18 mouse cellular contexts compared by ENCODE assay signal in genomic region chr8:125667248-125667647, GRCm38 (mm10). TPM values are rescaled to one million over a fixed set of nuclear protein-coding genes. Genes with fewer than 3 reads are reported as not detected.
DNase-seq lines count a peak whose midpoint lies in the region; ATAC-seq and TF ChIP-seq lines count a peak whose summit lies in the region.
"Had no signal": no experiment of that assay in that cellular context is flagged by ENCODE, and none has a peak within 500 bp of the region (broad histone marks: within the 10 kb centered on the region; RNA-seq: fewer than 3 reads in every experiment).

No protein-coding gene starts in this region.

- H3K4me1 ChIP-seq in heart, embryonic 12.5 days (replicated peaks): peaks cover 43% of the 10 kb centered on the region
- peaks cover 9% of the 10 kb centered on the region for H3K4me1 ChIP-seq in hindbrain, postnatal 0 days (ENCODE audit: insufficient read depth, low read length)
- H3K4me1 ChIP-seq in intestine, postnatal 0 days (replicated peaks; ENCODE audit: control insufficient read depth, insufficient read depth, low read length): 0 out of 2 replicates have a peak, but pooled peaks cover 4% of the 10 kb centered on the region

- H3K4me3 ChIP-seq in heart, embryonic 12.5 days: no peak overlapping the region
- H3K4me3 ChIP-seq in hindbrain, postnatal 0 days (ENCODE audit: low read length): no peak overlapping the region
- no peak overlapping the region for H3K4me3 ChIP-seq in intestine, postnatal 0 days (ENCODE audit: low read depth, low read length)
- H3K4me3 ChIP-seq: hindbrain, embryonic 15.5 days; limb, embryonic 13.5 days; myocyte had no signal

- 62% methylated on average over 2 of the region's 2 CpGs for WGBS in heart, embryonic 12.5 days
- WGBS in hindbrain, postnatal 0 days: 80% methylated on average over 2 of the region's 2 CpGs
- WGBS in intestine, postnatal 0 days: 80% methylated on average over 2 of the region's 2 CpGs

- intact Hi-C loops in heart, postnatal 10 days (cut with DNase I): loop anchor here (5.0 kb wide), 1 partner anchor 95 kb away; no protein-coding TSS in a partner anchor

- H3K27me3 ChIP-seq in heart, embryonic 12.5 days (replicated peaks): no peaks in the 10 kb centered on the region
- H3K27me3 ChIP-seq in hindbrain, postnatal 0 days (ENCODE audit: insufficient read depth, low read length): no peaks in the 10 kb centered on the region
- no peaks in the 10 kb centered on the region for H3K27me3 ChIP-seq in intestine, postnatal 0 days (replicated peaks; ENCODE audit: control insufficient read depth, insufficient read depth, low read length)
- H3K27me3 ChIP-seq: hindbrain, embryonic 15.5 days had no signal

- ATAC-seq in heart, embryonic 12.5 days (ENCODE audit: insufficient number of reproducible peaks, low FRiP score): no peak
- no peak for ATAC-seq in hindbrain, postnatal 0 days
- ATAC-seq in intestine, postnatal 0 days: no peak

- peaks cover 21% of the 10 kb centered on the region for H3K9me3 ChIP-seq in heart, embryonic 12.5 days (replicated peaks)
- H3K9me3 ChIP-seq in hindbrain, postnatal 0 days (ENCODE audit: low read length): peaks cover 12% of the 10 kb centered on the region; the same call in 1 of the 2 replicates
- H3K9me3 ChIP-seq in intestine, postnatal 0 days (ENCODE audit: control insufficient read depth): peaks cover 12% of the 10 kb centered on the region; the same call in 1 of the 2 replicates

- peak overlapping the region; percentile 93 for H3K27ac ChIP-seq in heart, embryonic 12.5 days (ENCODE audit: poor library complexity, severe bottlenecking)
- no peak overlapping the region for H3K27ac ChIP-seq in hindbrain, postnatal 0 days
- H3K27ac ChIP-seq in intestine, postnatal 0 days (ENCODE audit: low read depth, low read length): no peak overlapping the region
- H3K27ac ChIP-seq: hindbrain, embryonic 15.5 days; limb, embryonic 13.5 days; liver, embryonic 14.5 days had no signal

- DNase-seq in heart, postnatal 10 days: no peak
- peak; percentile 44 for DNase-seq in lung, postnatal 10 days
- DNase-seq in lung, adult 18-20 months: no peak
- DNase-seq in induced T-regulatory cell, adult 2 months (ENCODE audit: low read depth): peak; percentile 12
- peak; percentile 11 to 20 for DNase-seq in thymus, postnatal 36 days
- no peak for DNase-seq in hindbrain, postnatal 0 days (ENCODE audit: low spot score)
- DNase-seq: B cell, adult 2 months; cerebellum, adult 9-11 months; gastrocnemius, postnatal 36 days; kidney, postnatal 4 days; midbrain, embryonic 14.5 days had no signal

- H3K36me3 ChIP-seq in heart, embryonic 12.5 days: peaks cover 18% of the 10 kb centered on the region
- H3K36me3 ChIP-seq in hindbrain, postnatal 0 days (ENCODE audit: insufficient read depth, low read length): no peaks in the 10 kb centered on the region
- H3K36me3 ChIP-seq in intestine, postnatal 0 days (ENCODE audit: control insufficient read depth, insufficient read depth): no peaks in the 10 kb centered on the region
- H3K36me3 ChIP-seq: G1E had no signal

- H3K9ac ChIP-seq in heart, embryonic 12.5 days: no peak overlapping the region
- no peak overlapping the region for H3K9ac ChIP-seq in hindbrain, postnatal 0 days (replicated peaks; ENCODE audit: low read length)
- no peak overlapping the region for H3K9ac ChIP-seq in intestine, postnatal 0 days (ENCODE audit: low read depth, low read length)
- H3K9ac ChIP-seq: hindbrain, embryonic 15.5 days; limb, embryonic 13.5 days; liver, embryonic 14.5 days had no signal

- TF ChIP-seq CTCF in hindbrain, postnatal 0 days (IDR thresholded peaks at IDR 0.05; ENCODE audit: low read depth): no peak
- TF ChIP-seq CTCF in intestine, postnatal 0 days (IDR thresholded peaks at IDR 0.05; ENCODE audit: low read depth): no peak

- no peak overlapping the region for H3K4me2 ChIP-seq in heart, embryonic 12.5 days
- no peak overlapping the region for H3K4me2 ChIP-seq in hindbrain, postnatal 0 days (ENCODE audit: low read depth, low read length)
- no peak overlapping the region for H3K4me2 ChIP-seq in intestine, postnatal 0 days (replicated peaks; ENCODE audit: low read depth)
- H3K4me2 ChIP-seq: hindbrain, embryonic 15.5 days; limb, embryonic 13.5 days had no signal

RNA-seq across cellular contexts. Expression of gene Map10, which starts 2.4 kb away (rescaled TPM):
- 7.9 and 8.2 TPM in 2 replicates for polyA plus RNA-seq in heart, embryonic 12.5 days (2016; fragmentation: Nextera tagmentation; extraction: Ambion mirVana)
- 1 to 10 TPM; 5.8 to 6.5 TPM for total RNA-seq in heart, postnatal 10 days (2021)
- 9.7 and 13.4 TPM in 2 replicates for total RNA-seq in hindbrain, postnatal 0 days (2014; rRNA removed)
- 5.5 and 6.3 TPM in 2 replicates for polyA plus RNA-seq in hindbrain, postnatal 0 days (2015; fragmentation: Nextera tagmentation; extraction: Ambion mirVana)
- polyA plus RNA-seq in intestine, postnatal 0 days (2015; fragmentation: Nextera tagmentation; extraction: Ambion mirVana): 2.4 and 3.0 TPM in 2 replicates
- polyA plus RNA-seq: G1E, myocyte had no signal

Comparison
In these comparisons a context has a peak if more than half of its experiments do, and no peak if none do; other contexts are left out.
1. DNase-seq: peak in lung, postnatal 10 days (single experiment), induced T-regulatory cell, adult 2 months (single experiment) and thymus, postnatal 36 days (2 of 2); none in heart, postnatal 10 days (0 of 2), lung, adult 18-20 months (0 of 2) and hindbrain, postnatal 0 days (single experiment).